In the genomic region with DNA sequence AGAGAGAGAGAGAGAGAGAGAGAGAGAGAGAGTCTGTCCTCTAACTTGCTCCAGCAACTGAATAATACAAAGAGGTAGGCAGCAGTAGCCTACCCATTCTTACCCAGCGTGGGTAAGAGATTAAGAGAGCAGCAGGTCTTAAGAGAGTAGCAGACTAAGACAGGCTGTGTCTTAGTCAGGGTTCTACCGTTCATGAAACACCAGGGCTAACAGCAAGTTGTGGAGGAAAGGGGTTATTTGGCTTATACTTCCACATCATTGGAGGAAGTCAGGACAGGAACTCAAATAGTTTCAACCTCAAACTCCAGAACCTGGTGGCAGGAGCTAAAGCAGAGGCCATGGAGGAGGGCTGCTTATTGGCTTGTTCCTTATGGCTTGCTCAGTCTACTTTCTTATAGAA, we compare ENCODE assay signal across 30 mouse cellular contexts. TPM values are rescaled to one million over a fixed set of nuclear protein-coding genes. Genes with fewer than 3 reads are reported as not detected.
DNase-seq lines count a peak whose midpoint lies in the region; ATAC-seq and TF ChIP-seq lines count a peak whose summit lies in the region.
"Had no signal": no experiment of that assay in that cellular context is flagged by ENCODE, and none has a peak within 500 bp of the region (broad histone marks: within the 10 kb centered on the region; RNA-seq: fewer than 3 reads in every experiment).

No protein-coding gene starts in this region.

- no peak for TF ChIP-seq CTCF in liver, postnatal 0 days (IDR thresholded peaks at IDR 0.05; ENCODE audit: low read depth)
- TF ChIP-seq CTCF in MEL (IDR thresholded peaks at IDR 0.05 in 2 of 3, conservative IDR thresholded peaks at IDR 0.05 in 1 of 3; ENCODE audit: control insufficient read depth in 1 of 3, insufficient read depth in 1 of 3, low read depth in 2 of 3, low read length in 3 of 3, poor library complexity in 1 of 3, severe bottlenecking in 1 of 3), result no peak
- no peak for TF ChIP-seq CTCF in stomach, postnatal 0 days (IDR thresholded peaks at IDR 0.05; ENCODE audit: low read depth)

- peaks cover 6% of the 10 kb centered on the region for H3K4me1 ChIP-seq in liver, embryonic 11.5 days (replicated peaks; ENCODE audit: control insufficient read depth, insufficient read depth, low read length)
- peaks cover 22% of the 10 kb centered on the region for H3K4me1 ChIP-seq in liver, postnatal 0 days (ENCODE audit: insufficient read depth)
- peaks cover 3 to 6% of the 10 kb centered on the region in 2 experiments; a peak in 3 of 4 replicates for H3K4me1 ChIP-seq in MEL (ENCODE audit: control insufficient read depth in 1 of 2, insufficient read depth in 2 of 2, low read length in 2 of 2)
- peaks cover 54% of the 10 kb centered on the region for H3K4me1 ChIP-seq in megakaryocyte, embryonic 14.5 days
- H3K4me1 ChIP-seq in stomach, postnatal 0 days (replicated peaks; ENCODE audit: control insufficient read depth, insufficient read depth), result peaks cover 5% of the 10 kb centered on the region; the same call in 1 of the 2 replicates

- peaks cover 2% of the 10 kb centered on the region; the same call in 1 of the 2 replicates for H3K36me3 ChIP-seq in liver, embryonic 11.5 days (ENCODE audit: control insufficient read depth, insufficient read depth, low read length)
- peaks cover 3% of the 10 kb centered on the region for H3K36me3 ChIP-seq in liver, postnatal 0 days (replicated peaks; ENCODE audit: insufficient read depth, low read length)
- H3K36me3 ChIP-seq in MEL (ENCODE audit: control insufficient read depth in 1 of 2, insufficient read depth in 2 of 2, low read length in 2 of 2), result peaks cover 4 to 14% of the 10 kb centered on the region in 2 experiments
- peaks cover 3% of the 10 kb centered on the region for H3K36me3 ChIP-seq in megakaryocyte, embryonic 14.5 days (replicated peaks; ENCODE audit: low read length)
- no peaks in the 10 kb centered on the region for H3K36me3 ChIP-seq in stomach, postnatal 0 days (ENCODE audit: control insufficient read depth, insufficient read depth, low read length)
- H3K36me3 ChIP-seq: neural tube, embryonic 15.5 days had no signal

- no peak for ATAC-seq in liver, embryonic 11.5 days (replicated peaks; ENCODE audit: low FRiP score)
- ATAC-seq in liver, postnatal 0 days, result no peak
- ATAC-seq in stomach, postnatal 0 days (ENCODE audit: low FRiP score, low TSS enrichment), result no peak
- ATAC-seq: activated CD4-positive, CD25-positive, alpha-beta regulatory T cell, adult 4 months; forebrain, embryonic 13.5 days had no signal

- H3K27me3 ChIP-seq in liver, embryonic 11.5 days (replicated peaks; ENCODE audit: control insufficient read depth, insufficient read depth, low read length), result no peaks in the 10 kb centered on the region
- H3K27me3 ChIP-seq in liver, postnatal 0 days (ENCODE audit: insufficient read depth, low read length), result no peaks in the 10 kb centered on the region
- no peaks in the 10 kb centered on the region for H3K27me3 ChIP-seq in MEL (ENCODE audit: control insufficient read depth in 1 of 2, insufficient read depth in 2 of 2, low read length in 2 of 2)
- no peaks in the 10 kb centered on the region for H3K27me3 ChIP-seq in megakaryocyte, embryonic 14.5 days (replicated peaks)
- no peaks in the 10 kb centered on the region for H3K27me3 ChIP-seq in stomach, postnatal 0 days (ENCODE audit: control insufficient read depth, insufficient read depth, low read length)
- H3K27me3 ChIP-seq: heart, embryonic 13.5 days; kidney, embryonic 15.5 days had no signal

- no peak overlapping the region for H3K9ac ChIP-seq in liver, embryonic 11.5 days (ENCODE audit: low read depth, low read length)
- no peak overlapping the region for H3K9ac ChIP-seq in liver, postnatal 0 days (replicated peaks)
- peak overlapping the region; percentile 40 for H3K9ac ChIP-seq in MEL (ENCODE audit: control insufficient read depth, low read depth, low read length, poor library complexity, severe bottlenecking)
- no peak overlapping the region for H3K9ac ChIP-seq in stomach, postnatal 0 days (ENCODE audit: low read length)
- H3K9ac ChIP-seq: forebrain, embryonic 13.5 days; hindbrain, embryonic 12.5 days; neural tube, embryonic 15.5 days had no signal

- H3K9me3 ChIP-seq in liver, embryonic 11.5 days (ENCODE audit: control insufficient read depth, low read length), result no peaks in the 10 kb centered on the region
- no peaks in the 10 kb centered on the region for H3K9me3 ChIP-seq in liver, postnatal 0 days (ENCODE audit: low read length)
- no peaks in the 10 kb centered on the region for H3K9me3 ChIP-seq in MEL (replicated peaks; ENCODE audit: insufficient read depth, low read length)
- H3K9me3 ChIP-seq in megakaryocyte, embryonic 14.5 days, result no peaks in the 10 kb centered on the region
- no peaks in the 10 kb centered on the region for H3K9me3 ChIP-seq in stomach, postnatal 0 days (ENCODE audit: control insufficient read depth, low read length)
- H3K9me3 ChIP-seq: forebrain, embryonic 13.5 days; G1E; heart, embryonic 13.5 days; hindbrain, embryonic 12.5 days; kidney, embryonic 15.5 days; neural tube, embryonic 15.5 days had no signal

- H3K27ac ChIP-seq in liver, embryonic 11.5 days (ENCODE audit: low read depth, low read length), result peak overlapping the region; percentile 13; the same call in 1 of the 2 replicates
- H3K27ac ChIP-seq in liver, postnatal 0 days (ENCODE audit: low read depth), result no peak overlapping the region
- peak overlapping the region; percentile 49; the same call in 1 of the 2 replicates for H3K27ac ChIP-seq in MEL (ENCODE audit: control insufficient read depth, low read depth, low read length)
- H3K27ac ChIP-seq in stomach, postnatal 0 days (replicated peaks), result no peak overlapping the region
- H3K27ac ChIP-seq: forebrain, embryonic 13.5 days; heart, adult 2 months; heart, embryonic 13.5 days; hindbrain, embryonic 12.5 days; kidney, embryonic 15.5 days; left cerebral cortex, adult 2 months; neural tube, embryonic 15.5 days had no signal

- peaks cover 19% of the 10 kb centered on the region for H3K79me2 ChIP-seq in MEL (ENCODE audit: control insufficient read depth, insufficient read depth, low read length, poor library complexity)

- no peak for TF ChIP-seq EP300 in liver, postnatal 0 days (IDR thresholded peaks at IDR 0.05; ENCODE audit: low read depth)
- TF ChIP-seq EP300 in MEL (IDR thresholded peaks at IDR 0.05; ENCODE audit: low read depth in 1 of 2, low read length in 2 of 2), result no peak
- TF ChIP-seq EP300 in stomach, postnatal 0 days (optimal IDR thresholded peaks at IDR 0.05), result no peak

- TF ChIP-seq POLR2A in MEL (IDR thresholded peaks at IDR 0.05; ENCODE audit: control insufficient read depth in 1 of 2, insufficient read depth in 1 of 2, low read depth in 1 of 2, low read length in 2 of 2, poor library complexity in 1 of 2), result no peak

- no peak overlapping the region for H3K4me3 ChIP-seq in liver, embryonic 11.5 days (ENCODE audit: low read depth, low read length)
- H3K4me3 ChIP-seq in liver, postnatal 0 days (ENCODE audit: low read depth, low read length), result no peak overlapping the region
- H3K4me3 ChIP-seq in MEL (ENCODE audit: control insufficient read depth in 1 of 2, insufficient read depth in 1 of 2, low read depth in 2 of 2, low read length in 2 of 2), result peak overlapping the region in 1 of 2 experiments; percentile 9; a peak in 1 of 4 replicates
- peak overlapping the region; percentile 35 for H3K4me3 ChIP-seq in megakaryocyte, embryonic 14.5 days (replicated peaks)
- no peak overlapping the region for H3K4me3 ChIP-seq in stomach, postnatal 0 days (ENCODE audit: low read depth, low read length)
- H3K4me3 ChIP-seq: forebrain, embryonic 13.5 days; heart, adult 2 months; hindbrain, embryonic 12.5 days; left cerebral cortex, adult 2 months; neural tube, embryonic 15.5 days had no signal

- H3K4me2 ChIP-seq in liver, embryonic 11.5 days, result no peak overlapping the region; the same call in 1 of the 2 replicates
- H3K4me2 ChIP-seq in liver, postnatal 0 days (ENCODE audit: low read depth, low read length), result no peak overlapping the region
- H3K4me2 ChIP-seq in stomach, postnatal 0 days (replicated peaks; ENCODE audit: low read depth), result no peak overlapping the region
- H3K4me2 ChIP-seq: forebrain, embryonic 13.5 days; neural tube, embryonic 15.5 days had no signal

- DNase-seq in liver, embryonic 11.5 days (ENCODE audit: low spot score), result no peak
- DNase-seq in liver, postnatal 0 days, result no peak
- peak; percentile 28 for DNase-seq in CD4-positive helper T cell, adult 2 months (ENCODE audit: low read depth, low spot score)
- DNase-seq in MEL (ENCODE audit: low read depth, low spot score), result peak; percentile 44
- no peak for DNase-seq in right cerebral cortex, postnatal 25 days
- DNase-seq in stomach, postnatal 0 days (ENCODE audit: low spot score), result no peak
- no peak for DNase-seq in gastrocnemius, postnatal 4 days (ENCODE audit: low spot score in 2 of 2)
- DNase-seq: adrenal gland, postnatal 10 days; cerebellum, adult 8-10 months; heart, adult 2 months; heart, postnatal 14 days; kidney, adult 11 months; kidney, postnatal 36 days; lung, adult 2 months; lung, postnatal 14 days; midbrain, embryonic 14.5 days; thymus, postnatal 36 days had no signal

- TF ChIP-seq RAD21 in MEL (IDR thresholded peaks at IDR 0.05; ENCODE audit: low read depth, low read length), result no peak

- WGBS in liver, embryonic 11.5 days, result 50% methylated on average over 2 of the region's 2 CpGs
- 40% methylated on average over 2 of the region's 2 CpGs for WGBS in liver, postnatal 0 days (ENCODE audit: insufficient replicate concordance)
- WGBS in stomach, postnatal 0 days, result 73% methylated on average over 2 of the region's 2 CpGs

RNA-seq across cellular contexts. Expression of a gene that starts 3.4 kb away (rescaled TPM):
- polyA plus RNA-seq in liver, embryonic 11.5 days (2014; fragmentation: Nextera tagmentation; extraction: Ambion mirVana), result 189 and 200 TPM in 2 replicates
- polyA plus RNA-seq in liver, postnatal 0 days (2015; fragmentation: Nextera tagmentation; extraction: Ambion mirVana), result 49.1 and 52.5 TPM in 2 replicates
- total RNA-seq in MEL (2012; rRNA removed), result 252 and 290 TPM in 2 replicates
- 1,000 to 10,000 TPM in 1 of 2 experiments, 100 to 1,000 TPM in 1; 248 to 2,083 TPM for polyA plus RNA-seq in MEL (2012; ENCODE audit: insufficient read depth in 1 of 2, insufficient read length in 2 of 2, low read depth in 1 of 2, low replicate concordance in 2 of 2, missing spikeins in 1 of 2)
- polyA plus RNA-seq in megakaryocyte, embryonic 14.5 days (2012; ENCODE audit: insufficient read depth, low replicate concordance), result 5.3 TPM in 1 of 2 replicates, not detected in the other
- polyA plus RNA-seq in stomach, postnatal 0 days (2015; fragmentation: Nextera tagmentation; extraction: Ambion mirVana), result 99.0 and 107 TPM in 2 replicates
- total RNA-seq in gastrocnemius, postnatal 4 days (2021), result 100 to 1,000 TPM; 274 to 300 TPM

RNA-seq across cellular contexts. Expression of a gene that starts 23.7 kb away (rescaled TPM):
- 204 and 227 TPM in 2 replicates for polyA plus RNA-seq in liver, embryonic 11.5 days (2014; fragmentation: Nextera tagmentation; extraction: Ambion mirVana)
- 54.3 and 59.4 TPM in 2 replicates for polyA plus RNA-seq in liver, postnatal 0 days (2015; fragmentation: Nextera tagmentation; extraction: Ambion mirVana)
- 77.9 and 93.2 TPM in 2 replicates for total RNA-seq in MEL (2012; rRNA removed)
- 10 to 100 TPM in 1 of 2 experiments, not detected in 1; 52.1 TPM for polyA plus RNA-seq in MEL (2012; ENCODE audit: insufficient read depth in 1 of 2, insufficient read length in 2 of 2, low read depth in 1 of 2, low replicate concordance in 2 of 2, missing spikeins in 1 of 2)
- polyA plus RNA-seq in megakaryocyte, embryonic 14.5 days (2012; ENCODE audit: insufficient read depth, low replicate concordance), result 26.5 TPM in 1 of 2 replicates, not detected in the other
- polyA plus RNA-seq in stomach, postnatal 0 days (2015; fragmentation: Nextera tagmentation; extraction: Ambion mirVana), result 35.9 and 38.0 TPM in 2 replicates
- total RNA-seq in gastrocnemius, postnatal 4 days (2021), result 10 to 100 TPM; 16.2 to 16.4 TPM

RNA-seq across cellular contexts. Expression of a gene that starts 42.5 kb away (rescaled TPM):
- polyA plus RNA-seq in liver, embryonic 11.5 days (2014; fragmentation: Nextera tagmentation; extraction: Ambion mirVana), result not detected in 2 replicates
- not detected in 2 replicates for polyA plus RNA-seq in liver, postnatal 0 days (2015; fragmentation: Nextera tagmentation; extraction: Ambion mirVana)
- total RNA-seq in MEL (2012; rRNA removed), result not detected in 2 replicates
- not detected for polyA plus RNA-seq in MEL (2012; ENCODE audit: insufficient read depth in 1 of 2, insufficient read length in 2 of 2, low read depth in 1 of 2, low replicate concordance in 2 of 2, missing spikeins in 1 of 2)
- polyA plus RNA-seq in megakaryocyte, embryonic 14.5 days (2012; ENCODE audit: insufficient read depth, low replicate concordance), result not detected in 2 replicates
- polyA plus RNA-seq in stomach, postnatal 0 days (2015; fragmentation: Nextera tagmentation; extraction: Ambion mirVana), result not detected in 2 replicates
- 10 to 100 TPM; 35.8 to 82.7 TPM for total RNA-seq in gastrocnemius, postnatal 4 days (2021)
- total RNA-seq: layer of hippocampus, adult 8-10 months; left cerebral cortex, adult 2 months; left cerebral cortex, postnatal 36 days; megakaryocyte progenitor cell, adult 5-6 weeks had no signal
- polyA plus RNA-seq: activated CD4-positive, CD25-positive, alpha-beta regulatory T cell, adult 4 months; forebrain, embryonic 13.5 days; G1E; hindbrain, embryonic 12.5 days; kidney, embryonic 15.5 days; midbrain, embryonic 14.5 days had no signal

RNA-seq across cellular contexts. Expression of a gene that starts 46.2 kb away (rescaled TPM):
- 87.0 and 97.8 TPM in 2 replicates for polyA plus RNA-seq in liver, embryonic 11.5 days (2014; fragmentation: Nextera tagmentation; extraction: Ambion mirVana)
- 5,182 and 5,316 TPM in 2 replicates for polyA plus RNA-seq in liver, postnatal 0 days (2015; fragmentation: Nextera tagmentation; extraction: Ambion mirVana)
- total RNA-seq in MEL (2012; rRNA removed), result not detected in 2 replicates
- not detected for polyA plus RNA-seq in MEL (2012; ENCODE audit: insufficient read depth in 1 of 2, insufficient read length in 2 of 2, low read depth in 1 of 2, low replicate concordance in 2 of 2, missing spikeins in 1 of 2)
- 0.17 TPM in 1 of 2 replicates, not detected in the other for polyA plus RNA-seq in megakaryocyte, embryonic 14.5 days (2012; ENCODE audit: insufficient read depth, low replicate concordance)
- polyA plus RNA-seq in stomach, postnatal 0 days (2015; fragmentation: Nextera tagmentation; extraction: Ambion mirVana), result 4.3 and 10.5 TPM in 2 replicates
- total RNA-seq in gastrocnemius, postnatal 4 days (2021), result 1 to 10 TPM in 1 of 2 experiments, under 1 TPM in 1; 0.52 to 8.6 TPM
- total RNA-seq: G1E; heart, adult 2 months; heart, postnatal 14 days; layer of hippocampus, adult 8-10 months; left cerebral cortex, adult 2 months; left cerebral cortex, postnatal 36 days; megakaryocyte progenitor cell, adult 5-6 weeks had no signal
- polyA plus RNA-seq: forebrain, embryonic 13.5 days; G1E; heart, adult 2 months; hindbrain, embryonic 12.5 days; midbrain, embryonic 14.5 days; small intestine, adult 2 months had no signal

Comparison
In these comparisons a context has a peak if more than half of its experiments do, and no peak if none do; other contexts are left out.
1. H3K27ac ChIP-seq: peak in liver, embryonic 11.5 days (single experiment) and MEL (single experiment); none in liver, postnatal 0 days (single experiment) and stomach, postnatal 0 days (single experiment).
2. DNase-seq: peak in CD4-positive helper T cell, adult 2 months (single experiment) and MEL (single experiment); none in liver, embryonic 11.5 days (single experiment), liver, postnatal 0 days (single experiment), right cerebral cortex, postnatal 25 days (single experiment), stomach, postnatal 0 days (single experiment) and gastrocnemius, postnatal 4 days (0 of 2).